In the genomic region with DNA sequence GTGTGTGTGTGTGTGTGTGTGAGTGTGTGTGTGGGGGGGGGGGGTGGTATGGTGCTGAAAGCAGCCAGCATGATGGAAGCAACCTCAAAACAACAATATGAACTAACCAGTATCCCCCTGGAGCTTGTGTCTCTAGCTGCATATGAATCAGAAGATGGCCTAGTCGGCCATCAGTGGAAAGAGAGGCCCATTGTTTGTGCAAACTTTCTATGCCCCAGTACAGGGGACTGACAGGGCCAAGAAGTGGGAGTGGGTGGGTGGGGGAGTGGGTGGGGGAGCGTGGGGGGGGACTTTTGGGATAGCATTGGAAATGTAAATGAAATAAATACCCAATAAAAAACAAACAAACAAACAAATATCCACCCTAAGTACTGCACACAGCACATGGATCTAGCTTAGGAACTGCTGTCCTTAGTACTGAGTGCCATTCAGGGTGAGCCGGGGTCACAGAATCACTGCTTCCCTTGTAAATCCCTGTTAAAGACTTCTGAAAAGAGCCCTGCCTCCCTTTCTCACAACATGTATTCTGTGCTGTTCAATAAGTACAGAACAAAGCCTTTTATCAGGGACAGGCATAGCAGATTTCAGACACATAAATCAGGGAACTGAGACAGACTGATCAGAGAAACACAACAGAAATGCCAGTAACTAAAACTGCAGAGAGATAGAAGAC, we compare ENCODE assay signal across 22 mouse cellular contexts.
DNase-seq lines count a peak whose midpoint lies in the region; ATAC-seq and TF ChIP-seq lines count a peak whose summit lies in the region.
"Had no signal": no experiment of that assay in that cellular context is flagged by ENCODE, and none has a peak within 500 bp of the region (broad histone marks: within the 10 kb centered on the region; RNA-seq: fewer than 3 reads in every experiment).

No protein-coding gene starts in this region.

- no peak overlapping the region for H3K4me3 ChIP-seq in cerebellum, adult 2 months (replicated peaks; ENCODE audit: insufficient read depth, low read depth, low read length)
- no peak overlapping the region for H3K4me3 ChIP-seq in hindbrain, embryonic 12.5 days
- no peak overlapping the region for H3K4me3 ChIP-seq in hindbrain, embryonic 14.5 days (replicated peaks; ENCODE audit: low read length)
- H3K4me3 ChIP-seq in neural tube, embryonic 12.5 days, result no peak overlapping the region
- H3K4me3 ChIP-seq: heart, embryonic 13.5 days; intestine, embryonic 15.5 days; left cerebral cortex, adult 2 months; limb, embryonic 10.5 days; myocyte had no signal

- no peak for TF ChIP-seq POLR2A in cerebellum, adult 2 months (IDR thresholded peaks at IDR 0.05; ENCODE audit: borderline replicate concordance, insufficient read depth, low read length)

- no peaks in the 10 kb centered on the region for H3K9me3 ChIP-seq in hindbrain, embryonic 12.5 days (replicated peaks)
- no peaks in the 10 kb centered on the region for H3K9me3 ChIP-seq in hindbrain, embryonic 14.5 days (ENCODE audit: control insufficient read depth, low read length)
- no peaks in the 10 kb centered on the region for H3K9me3 ChIP-seq in neural tube, embryonic 12.5 days
- H3K9me3 ChIP-seq: G1E; heart, embryonic 13.5 days; intestine, embryonic 15.5 days; limb, embryonic 10.5 days had no signal

- DNase-seq in cerebellum, adult 2 months, result no peak
- DNase-seq in hindbrain, embryonic 14.5 days (ENCODE audit: low spot score), result no peak
- peak; percentile 38 for DNase-seq in embryo, embryonic 9.5 days (ENCODE audit: extremely low spot score)
- no peak for DNase-seq in layer of hippocampus, postnatal 25 days (ENCODE audit: extremely low spot score in 1 of 2, low spot score in 1 of 2)
- DNase-seq in layer of hippocampus, adult 11-12 months (ENCODE audit: low spot score), result no peak
- DNase-seq: cerebellum, postnatal 14 days; heart, adult 11 months; heart, postnatal 36 days; lung, embryonic 14.5 days; right cerebral cortex, postnatal 25 days; thymus, postnatal 36 days had no signal

- no peak for ATAC-seq in cerebellum, adult (ENCODE audit: insufficient number of reproducible peaks, low FRiP score, low TSS enrichment)
- peak; percentile 72 for ATAC-seq in hindbrain, embryonic 12.5 days (ENCODE audit: low FRiP score)
- ATAC-seq in hindbrain, embryonic 14.5 days (ENCODE audit: low FRiP score), result no peak
- peak; percentile 88 for ATAC-seq in neural tube, embryonic 12.5 days (ENCODE audit: low FRiP score, low read depth)
- ATAC-seq: CD4-positive, CD25-positive, alpha-beta regulatory T cell, adult 4 months; intestine, embryonic 15.5 days had no signal

- WGBS in cerebellum, adult 2 months, result 40% methylated on average over 3 of the region's 3 CpGs
- WGBS in hindbrain, embryonic 12.5 days, result 38% methylated on average over 3 of the region's 3 CpGs
- 20% methylated on average over 3 of the region's 3 CpGs for WGBS in hindbrain, embryonic 14.5 days
- WGBS in neural tube, embryonic 12.5 days, result 15% methylated on average over 3 of the region's 3 CpGs

- H3K27ac ChIP-seq in cerebellum, adult 2 months (ENCODE audit: insufficient read depth, low read length), result peak overlapping the region; percentile 30; the same call in 1 of the 2 replicates
- peak overlapping the region; percentile 48 for H3K27ac ChIP-seq in hindbrain, embryonic 12.5 days
- no peak overlapping the region for H3K27ac ChIP-seq in hindbrain, embryonic 14.5 days
- peak overlapping the region; percentile 21; the same call in 1 of the 2 replicates for H3K27ac ChIP-seq in neural tube, embryonic 12.5 days
- H3K27ac ChIP-seq: heart, embryonic 13.5 days; intestine, embryonic 15.5 days; left cerebral cortex, adult 2 months; limb, embryonic 10.5 days had no signal

- no peak overlapping the region for H3K4me2 ChIP-seq in hindbrain, embryonic 12.5 days (replicated peaks)
- no peak overlapping the region for H3K4me2 ChIP-seq in hindbrain, embryonic 14.5 days (replicated peaks)
- H3K4me2 ChIP-seq in neural tube, embryonic 12.5 days (replicated peaks), result no peak overlapping the region
- H3K4me2 ChIP-seq: heart, embryonic 13.5 days; intestine, embryonic 15.5 days; liver, embryonic 11.5 days; lung, embryonic 14.5 days had no signal

- H3K9ac ChIP-seq in hindbrain, embryonic 12.5 days, result no peak overlapping the region
- no peak overlapping the region for H3K9ac ChIP-seq in hindbrain, embryonic 14.5 days
- H3K9ac ChIP-seq in neural tube, embryonic 12.5 days, result no peak overlapping the region
- H3K9ac ChIP-seq: heart, embryonic 13.5 days; intestine, embryonic 15.5 days; lung, embryonic 14.5 days had no signal

- no peaks in the 10 kb centered on the region for H3K36me3 ChIP-seq in hindbrain, embryonic 12.5 days
- H3K36me3 ChIP-seq in hindbrain, embryonic 14.5 days (replicated peaks; ENCODE audit: control insufficient read depth, insufficient read depth), result no peaks in the 10 kb centered on the region
- no peaks in the 10 kb centered on the region for H3K36me3 ChIP-seq in neural tube, embryonic 12.5 days
- H3K36me3 ChIP-seq: G1E; heart, embryonic 13.5 days; intestine, embryonic 15.5 days; limb, embryonic 10.5 days had no signal

- no peak for TF ChIP-seq CTCF in cerebellum, adult 2 months (IDR thresholded peaks at IDR 0.05; ENCODE audit: borderline replicate concordance, insufficient read depth, low read depth, low read length)

- H3K4me1 ChIP-seq in cerebellum, adult 2 months (ENCODE audit: control insufficient read depth, insufficient read depth, low read length), result peaks cover 5% of the 10 kb centered on the region; the same call in 1 of the 2 replicates
- H3K4me1 ChIP-seq in hindbrain, embryonic 12.5 days, result peaks cover 9% of the 10 kb centered on the region
- no peaks in the 10 kb centered on the region for H3K4me1 ChIP-seq in hindbrain, embryonic 14.5 days (replicated peaks; ENCODE audit: control insufficient read depth, insufficient read depth, low read length)
- peaks cover 9% of the 10 kb centered on the region; the same call in 1 of the 2 replicates for H3K4me1 ChIP-seq in neural tube, embryonic 12.5 days
- H3K4me1 ChIP-seq: heart, embryonic 13.5 days; intestine, embryonic 15.5 days; limb, embryonic 10.5 days had no signal

- H3K27me3 ChIP-seq in cerebellum, adult 2 months (ENCODE audit: control insufficient read depth, insufficient read depth, low read length), result no peaks in the 10 kb centered on the region
- no peaks in the 10 kb centered on the region for H3K27me3 ChIP-seq in hindbrain, embryonic 12.5 days
- H3K27me3 ChIP-seq in hindbrain, embryonic 14.5 days (ENCODE audit: control insufficient read depth, insufficient read depth, low read length), result no peaks in the 10 kb centered on the region
- no peaks in the 10 kb centered on the region for H3K27me3 ChIP-seq in neural tube, embryonic 12.5 days (replicated peaks)
- H3K27me3 ChIP-seq: heart, embryonic 13.5 days; intestine, embryonic 15.5 days had no signal

Comparison
In these comparisons a context has a peak if more than half of its experiments do, and no peak if none do; other contexts are left out.
1. ATAC-seq: peak in hindbrain, embryonic 12.5 days (single experiment) and neural tube, embryonic 12.5 days (single experiment); none in cerebellum, adult (single experiment) and hindbrain, embryonic 14.5 days (single experiment).